Comparison of ENCODE assay signal across 19 mouse cellular contexts in the genomic region with DNA sequence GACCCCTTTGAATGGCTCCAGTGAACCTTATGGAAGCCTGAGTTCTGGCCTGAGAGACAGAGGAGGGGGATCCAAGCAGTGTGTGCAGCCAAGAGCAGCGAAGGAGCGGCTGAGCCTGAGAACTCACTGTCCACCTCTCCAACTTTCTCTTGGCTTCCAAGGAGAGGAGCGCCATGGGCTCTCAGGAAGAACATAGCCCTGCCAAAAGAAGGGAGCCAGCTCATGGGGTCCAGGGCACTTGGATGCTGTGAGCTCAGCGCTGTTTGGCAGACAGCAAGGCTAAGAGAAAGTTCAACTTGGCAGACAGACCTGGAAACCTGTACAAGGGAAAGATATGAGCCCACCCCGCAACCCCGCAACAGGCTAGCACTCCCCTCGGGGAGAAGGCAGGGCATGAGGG. TPM values are rescaled to one million over a fixed set of nuclear protein-coding genes. Genes with fewer than 3 reads are reported as not detected.
"Had no signal": no experiment of that assay in that cellular context is flagged by ENCODE, and none has a peak within 500 bp of the region (broad histone marks: within the 10 kb centered on the region; RNA-seq: fewer than 3 reads in every experiment).

No protein-coding gene starts in this region.

- DNase-seq: lung, adult 18-20 months; lung, embryonic 14.5 days; lung, postnatal 10 days; lung, postnatal 4 days; midbrain, embryonic 14.5 days; retina, postnatal 1 day; right cerebral cortex, adult 18-20 months; right cerebral cortex, postnatal 25 days; right cerebral cortex, postnatal 4 days; spleen, adult 18-20 months; thymus, adult 18-20 months; thymus, postnatal 14 days; thymus, postnatal 36 days had no signal

- H3K27me3 ChIP-seq: midbrain, embryonic 12.5 days; neural tube, embryonic 13.5 days; neural tube, embryonic 15.5 days had no signal

- H3K4me1 ChIP-seq: midbrain, embryonic 12.5 days; neural tube, embryonic 13.5 days; neural tube, embryonic 15.5 days had no signal

- H3K36me3 ChIP-seq: midbrain, embryonic 10.5 days; midbrain, embryonic 12.5 days; neural tube, embryonic 13.5 days; neural tube, embryonic 15.5 days had no signal

- H3K27ac ChIP-seq: midbrain, embryonic 10.5 days; midbrain, embryonic 12.5 days; neural tube, embryonic 13.5 days; neural tube, embryonic 15.5 days had no signal

- H3K9ac ChIP-seq: lung, embryonic 14.5 days; midbrain, embryonic 12.5 days; neural tube, embryonic 13.5 days; neural tube, embryonic 15.5 days had no signal

- H3K4me2 ChIP-seq: lung, embryonic 14.5 days; midbrain, embryonic 12.5 days; neural tube, embryonic 13.5 days; neural tube, embryonic 15.5 days had no signal

- H3K9me3 ChIP-seq: midbrain, embryonic 10.5 days; midbrain, embryonic 12.5 days; neural tube, embryonic 13.5 days; neural tube, embryonic 15.5 days had no signal

- H3K4me3 ChIP-seq: midbrain, embryonic 10.5 days; midbrain, embryonic 12.5 days; myocyte; neural tube, embryonic 13.5 days; neural tube, embryonic 15.5 days had no signal

RNA-seq across cellular contexts. Expression of a gene that starts 13.3 kb away (rescaled TPM):
- total RNA-seq: megakaryocyte-erythroid progenitor cell, adult 5-6 weeks had no signal
